Mouse (Mus musculus) lung, embryonic 15.5 days (tissue): Measurements from ENCODE around the gene Bbs5. TPM values are rescaled to one million over a fixed set of nuclear protein-coding genes. Genes with fewer than 3 reads are reported as not detected.
"Not testable (repeated sequence)": the region's sequence is repeated elsewhere in the genome, so short reads cannot be mapped to it uniquely, and the experiment has no call there.

ENCODE experiments used
- ATAC-seq: fragments of 200-750 bp; cut with Nextera tagmentation; 2 replicates; pipeline ENCODE4 v1.8.0; 2017; ENCODE audit warnings: moderate number of reproducible peaks, borderline replicate concordance; ENCODE audit not compliant: low FRiP score, low TSS enrichment; ENCODE audit errors: extremely low read depth
- H3K27ac ChIP-seq: fragments of 300-500 bp; sonication (generic); 2 replicates; pipeline ENCODE4 v1.5.1; 2015; ENCODE audit warnings: moderate library complexity, mild to moderate bottlenecking, inconsistent platforms
- H3K27me3 ChIP-seq: fragments of 300-500 bp; sonication (generic); 2 replicates; pipeline ENCODE4 v1.6.1; 2015; ENCODE audit warnings: inconsistent platforms
- H3K36me3 ChIP-seq: fragments of 300-500 bp; sonication (generic); 2 replicates; pipeline ENCODE4 v1.6.1; 2015; ENCODE audit warnings: inconsistent platforms
- H3K4me1 ChIP-seq: fragments of 300-500 bp; sonication (generic); 2 replicates; pipeline ENCODE4 v1.6.1; 2015; ENCODE audit warnings: inconsistent platforms
- H3K4me2 ChIP-seq: fragments of 300-500 bp; sonication (generic); 2 replicates; pipeline ENCODE4 v1.6.1; 2015; ENCODE audit warnings: inconsistent platforms, mild to moderate bottlenecking, moderate library complexity
- H3K4me3 ChIP-seq: fragments of 300-500 bp; sonication (generic); 2 replicates; pipeline ENCODE4 v1.5.1; 2015; ENCODE audit warnings: mild to moderate bottlenecking, inconsistent platforms
- H3K9ac ChIP-seq: fragments of 300-500 bp; sonication (generic); 2 replicates; pipeline ENCODE4 v1.6.1; 2015; ENCODE audit warnings: inconsistent platforms
- H3K9me3 ChIP-seq: fragments of 300-500 bp; sonication (generic); 2 replicates; pipeline ENCODE4 v1.6.1; 2016; ENCODE audit warnings: inconsistent platforms
- WGBS: fragments of 180-500 bp; shearing (Covaris S2); methylation state at CpG from one replicate; pipeline ENCODE4 v1.1.7; 2015; 5-methylcytosine and 5-hydroxymethylcytosine counted together
- polyA plus RNA-seq: library from polyadenylated mRNA; unstranded; fragments of >200 nt; fragmentation: Nextera tagmentation; extraction: Ambion mirVana; gene quantifications from 2 replicates; pipeline ENCODE4 v1.2.1, GENCODE M21; 2015

Bbs5 gene
- polyA plus RNA-seq, 1 experiment from 2014 or later = 14.2 TPM

- WGBS = 9% methylated on average over 11 of the region's 11 CpGs
- H3K4me3 ChIP-seq = peak overlapping the region; percentile 43
- no peaks in the 10 kb centered on the region for H3K9me3 ChIP-seq
- ATAC-seq = no peak
- no peaks in the 10 kb centered on the region for H3K36me3 ChIP-seq
- H3K4me2 ChIP-seq = peak overlapping the region; percentile 44
- H3K9ac ChIP-seq = no peak overlapping the region
- no peaks in the 10 kb centered on the region for H3K27me3 ChIP-seq
- peaks cover 3% of the 10 kb centered on the region; the same call in 1 of the 2 replicates for H3K4me1 ChIP-seq
- H3K27ac ChIP-seq = no peak overlapping the region
These were observed 11.8 kb upstream of the Bbs5 start for GRCm38 (mm10) chr2:69635064-69635701.

- Histone ChIP-seq H3K27ac (no peak overlapping the region), H3K27me3 (no peaks in the 10 kb centered on the region), H3K36me3 (no peaks in the 10 kb centered on the region), H3K4me2 (no peak overlapping the region), H3K9ac (no peak overlapping the region), H3K4me3 (no peak overlapping the region), H3K4me1 (peaks cover 3% of the 10 kb centered on the region; the same call in 1 of the 2 replicates), H3K9me3 (no peaks in the 10 kb centered on the region)
- WGBS = 78% methylated on average over 6 of the region's 6 CpGs
- no peak for ATAC-seq
These were observed 11.2 kb upstream of the Bbs5 start for GRCm38 (mm10) chr2:69635807-69636206.

DNA sequence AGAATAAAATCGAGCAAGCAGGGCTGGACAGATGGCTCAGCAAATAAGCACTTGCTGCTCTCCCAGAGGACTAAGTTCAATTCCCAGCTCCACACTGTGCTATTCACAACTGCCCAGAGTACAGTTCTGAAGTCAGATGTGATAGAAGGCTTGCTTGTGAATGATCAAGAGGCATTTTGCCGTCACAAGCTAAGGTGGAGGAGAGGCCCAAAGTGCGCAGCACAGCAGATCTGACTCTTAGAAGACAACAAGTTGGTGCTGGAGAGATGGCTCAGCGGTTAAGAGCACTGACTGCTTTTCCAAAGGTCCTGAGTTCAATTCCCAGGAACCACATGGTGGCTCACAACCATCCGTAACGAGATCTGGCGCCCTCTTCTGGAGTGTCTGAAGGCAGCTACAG, 9.0 kb upstream of the Bbs5 start:
- WGBS = 69% methylated on average over 7 of the region's 7 CpGs
- not testable (repeated sequence) for ATAC-seq, H3K4me2 ChIP-seq, H3K9me3 ChIP-seq, H3K4me3 ChIP-seq, H3K27me3 ChIP-seq, H3K36me3 ChIP-seq, H3K27ac ChIP-seq, H3K9ac ChIP-seq, H3K4me1 ChIP-seq

- Histone ChIP-seq H3K4me1 (peaks cover 3% of the 10 kb centered on the region; the same call in 1 of the 2 replicates), H3K4me3 (no peak overlapping the region), H3K27ac (no peak overlapping the region), H3K9ac (no peak overlapping the region), H3K9me3 (no peaks in the 10 kb centered on the region), H3K36me3 (no peaks in the 10 kb centered on the region), H3K27me3 (no peaks in the 10 kb centered on the region), H3K4me2 (no peak overlapping the region)
- ATAC-seq = no peak
- 57% methylated on average over 10 of the region's 10 CpGs for WGBS
These were observed 6.9 kb upstream of the Bbs5 start for GRCm38 (mm10) chr2:69640100-69640499.

DNA sequence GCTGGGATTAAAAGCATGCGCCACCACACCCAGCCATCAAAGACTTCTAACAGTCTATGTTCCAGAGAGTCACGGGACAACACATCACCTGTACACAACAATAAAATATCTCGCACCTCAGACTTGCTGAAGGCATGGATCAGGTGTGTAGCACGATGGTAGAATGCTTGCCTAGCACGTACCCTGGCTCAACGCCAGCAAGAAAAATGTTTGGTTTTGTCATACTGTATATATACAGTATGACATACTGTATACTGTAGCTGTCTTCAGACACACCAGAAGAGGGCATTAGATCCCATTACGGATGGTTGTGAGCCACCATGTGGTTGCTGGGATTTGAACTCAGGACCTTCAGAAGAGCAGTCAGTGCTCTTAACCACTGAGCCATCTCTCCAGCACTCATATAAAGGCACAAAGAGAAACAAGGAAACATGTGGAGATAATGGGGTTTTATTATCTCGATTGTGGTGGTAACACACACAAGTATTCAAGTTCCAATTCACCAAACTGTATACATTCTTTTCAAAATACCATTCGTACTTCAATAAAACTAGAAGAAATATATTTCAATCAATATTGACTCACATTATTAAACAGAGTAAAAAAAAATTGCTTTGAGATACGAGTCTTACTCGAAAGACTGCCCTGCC, 1.9 kb upstream of the Bbs5 start:
- no peak overlapping the region for H3K4me2 ChIP-seq
- H3K27ac ChIP-seq = no peak overlapping the region
- WGBS = 84% methylated on average over 11 of the region's 11 CpGs
- H3K9me3 ChIP-seq = no peaks in the 10 kb centered on the region
- ATAC-seq = no peak
- H3K36me3 ChIP-seq = no peaks in the 10 kb centered on the region
- no peaks in the 10 kb centered on the region for H3K27me3 ChIP-seq
- H3K4me1 ChIP-seq = peaks cover 8% of the 10 kb centered on the region; the same call in 1 of the 2 replicates
- no peak overlapping the region for H3K9ac ChIP-seq
- no peak overlapping the region for H3K4me3 ChIP-seq

DNA sequence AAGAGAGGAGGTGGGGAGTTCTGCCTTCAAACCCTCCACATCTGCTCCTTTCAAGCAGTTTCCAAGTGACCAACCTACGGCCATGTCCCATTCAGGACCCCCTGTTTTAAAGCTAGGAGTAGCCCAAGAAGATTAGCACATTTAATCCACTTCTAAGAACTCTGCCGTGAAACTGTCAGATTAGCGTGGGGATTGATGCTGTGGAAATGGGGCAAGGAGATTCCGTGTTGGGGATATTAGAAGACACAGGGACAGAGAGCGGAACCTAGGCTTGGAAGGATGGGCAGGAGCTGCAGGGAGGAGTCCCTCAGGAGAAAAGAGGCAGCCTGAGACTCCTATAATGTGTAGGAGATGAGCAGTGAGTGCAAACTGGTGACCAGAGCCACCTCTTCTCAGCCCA, 2.7 kb downstream of the Bbs5 start:
- 80% methylated on average over 5 of the region's 5 CpGs for WGBS
- ATAC-seq = no peak
- Histone ChIP-seq H3K36me3 (peaks cover 6% of the 10 kb centered on the region; the same call in 1 of the 2 replicates), H3K4me2 (no peak overlapping the region), H3K9ac (no peak overlapping the region), H3K27me3 (no peaks in the 10 kb centered on the region), H3K4me3 (no peak overlapping the region), H3K27ac (no peak overlapping the region), H3K4me1 (peaks cover 8% of the 10 kb centered on the region; the same call in 1 of the 2 replicates), H3K9me3 (no peaks in the 10 kb centered on the region)

DNA sequence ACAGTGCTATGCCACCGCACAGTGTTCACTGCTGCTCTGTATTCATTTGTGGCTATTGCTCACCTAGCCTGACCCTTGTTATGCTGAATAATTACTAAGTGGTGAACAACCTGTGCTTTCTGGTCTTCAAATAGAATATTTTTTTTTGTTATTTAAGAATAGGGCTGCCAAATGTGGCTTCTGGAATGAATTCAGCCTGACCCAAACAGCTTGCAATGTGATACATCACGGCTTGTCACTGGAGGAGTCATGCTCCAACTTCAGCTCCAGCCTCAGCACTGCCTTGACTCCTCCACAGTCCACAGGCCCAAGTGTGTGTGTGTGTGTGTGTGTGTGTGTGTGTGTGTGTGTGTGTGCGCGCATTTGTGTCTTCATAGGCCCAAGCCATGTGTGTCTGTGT, 12.4 kb downstream of the Bbs5 start:
- peaks cover 3% of the 10 kb centered on the region; the same call in 1 of the 2 replicates for H3K36me3 ChIP-seq
- no peak for ATAC-seq
- H3K9ac ChIP-seq = no peak overlapping the region
- no peak overlapping the region for H3K27ac ChIP-seq
- H3K4me3 ChIP-seq = no peak overlapping the region
- H3K9me3 ChIP-seq = no peaks in the 10 kb centered on the region
- H3K4me1 ChIP-seq = no peaks in the 10 kb centered on the region
- no peak overlapping the region for H3K4me2 ChIP-seq
- no peaks in the 10 kb centered on the region for H3K27me3 ChIP-seq
- 97% methylated on average over 4 of the region's 4 CpGs for WGBS

DNA sequence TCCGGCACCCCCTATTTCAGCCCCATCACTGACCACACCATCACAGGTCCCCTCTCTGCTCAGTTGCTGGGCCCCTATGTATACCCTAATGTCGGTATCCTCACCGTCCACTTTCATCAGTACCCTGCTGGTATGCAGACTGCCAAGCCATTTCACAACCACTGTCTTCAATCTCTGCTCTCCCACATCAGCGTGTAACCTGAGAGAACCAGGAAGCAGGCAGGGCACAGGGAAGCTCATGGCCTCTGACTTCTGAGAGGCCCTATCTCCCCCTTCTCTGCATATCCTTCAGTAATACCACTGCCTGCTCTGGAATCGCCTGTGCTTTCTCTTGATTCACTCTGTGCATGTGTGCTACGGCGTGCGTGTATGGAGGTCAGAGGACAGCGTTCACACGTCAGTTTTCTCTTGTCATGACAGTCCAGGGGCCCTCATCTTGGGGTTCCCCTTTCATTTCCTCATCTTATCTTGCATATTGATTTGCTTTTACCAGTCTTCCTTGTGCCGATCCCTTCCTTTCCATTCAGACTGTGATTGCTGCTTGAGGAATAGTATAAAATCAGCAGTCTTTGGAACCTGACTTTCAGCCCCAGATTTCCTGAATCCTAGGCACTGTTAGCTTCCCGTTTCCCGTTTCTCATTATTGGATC, 17.0 kb downstream of the Bbs5 start:
- ATAC-seq = no peak
- H3K27me3 ChIP-seq = no peaks in the 10 kb centered on the region
- H3K27ac ChIP-seq = no peak overlapping the region
- H3K36me3 ChIP-seq = peaks cover 3% of the 10 kb centered on the region; the same call in 1 of the 2 replicates
- no peak overlapping the region for H3K4me3 ChIP-seq
- no peaks in the 10 kb centered on the region for H3K4me1 ChIP-seq
- H3K9me3 ChIP-seq = no peaks in the 10 kb centered on the region
- no peak overlapping the region for H3K9ac ChIP-seq
- H3K4me2 ChIP-seq = no peak overlapping the region
- WGBS = 63% methylated on average over 13 of the region's 13 CpGs

DNA sequence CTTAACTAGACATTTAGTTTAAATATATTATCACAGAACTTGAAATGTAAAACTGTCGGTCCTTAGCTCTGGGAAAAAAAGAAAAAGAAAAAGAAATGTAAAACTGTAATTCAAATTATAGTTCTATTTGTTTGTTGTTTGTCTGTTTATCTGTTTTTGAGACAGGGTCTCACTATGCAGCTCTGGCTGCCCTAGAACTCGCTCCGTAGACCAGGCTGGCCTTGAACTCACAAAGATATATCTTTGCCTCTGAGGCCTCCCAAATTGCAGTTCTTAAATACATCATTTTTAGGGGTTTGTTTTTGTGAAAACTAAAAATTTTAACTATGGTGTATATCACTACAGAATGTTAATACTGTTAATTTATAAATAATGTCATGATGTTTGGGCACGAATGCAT, 20.7 kb downstream of the Bbs5 start:
- Histone ChIP-seq H3K4me2 (no peak overlapping the region), H3K9me3 (no peaks in the 10 kb centered on the region), H3K9ac (no peak overlapping the region), H3K4me1 (no peaks in the 10 kb centered on the region), H3K27me3 (no peaks in the 10 kb centered on the region), H3K36me3 (peaks cover 3% of the 10 kb centered on the region; the same call in 1 of the 2 replicates), H3K27ac (no peak overlapping the region), H3K4me3 (no peak overlapping the region)
- 84% methylated on average over 4 of the region's 4 CpGs for WGBS
- no peak for ATAC-seq

DNA sequence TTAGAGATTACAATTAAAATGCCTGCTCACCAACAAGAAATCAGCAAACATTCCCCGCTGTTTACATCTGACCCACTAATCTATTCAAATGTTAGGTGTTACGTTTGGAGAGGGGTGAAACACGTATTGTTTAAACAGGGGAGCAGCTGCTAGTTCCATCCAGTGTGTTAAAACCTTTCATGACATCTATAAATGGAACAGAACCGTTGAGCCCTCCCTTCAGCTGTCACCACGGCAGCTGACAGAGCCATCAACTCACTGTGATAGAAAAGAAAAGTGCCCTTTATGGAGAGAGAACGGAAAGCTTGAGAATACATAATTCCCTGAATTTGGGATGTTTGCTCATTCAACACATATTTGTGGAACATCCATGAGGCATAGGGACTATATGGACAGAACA, 21.4 kb downstream of the Bbs5 start:
- no peaks in the 10 kb centered on the region for H3K4me1 ChIP-seq
- no peak for ATAC-seq
- H3K27me3 ChIP-seq = no peaks in the 10 kb centered on the region
- no peak overlapping the region for H3K9ac ChIP-seq
- H3K27ac ChIP-seq = no peak overlapping the region
- H3K36me3 ChIP-seq = peaks cover 3% of the 10 kb centered on the region; the same call in 1 of the 2 replicates
- H3K4me2 ChIP-seq = no peak overlapping the region
- WGBS = 68% methylated on average over 6 of the region's 6 CpGs
- H3K9me3 ChIP-seq = no peaks in the 10 kb centered on the region
- H3K4me3 ChIP-seq = no peak overlapping the region

- Histone ChIP-seq H3K4me1 (no peaks in the 10 kb centered on the region), H3K27ac (no peak within 1 kb of the TSS)
- WGBS = 83% methylated on average over 9 of the region's 9 CpGs
These were observed 22.9 kb downstream of the Bbs5 start, which contains the start of gene Klhl41 for GRCm38 (mm10) chr2:69669853-69670252. Gene Klhl41 (plus strand): TSS chr2:69670120.

GRCm38 (mm10) chr2:69673723-69674122, 26.8 kb downstream of the Bbs5 start:
- ATAC-seq = no peak
- Histone ChIP-seq H3K4me2 (no peak overlapping the region), H3K36me3 (no peaks in the 10 kb centered on the region), H3K4me1 (no peaks in the 10 kb centered on the region), H3K9me3 (no peaks in the 10 kb centered on the region), H3K27me3 (no peaks in the 10 kb centered on the region), H3K9ac (no peak overlapping the region), H3K27ac (no peak overlapping the region), H3K4me3 (no peak overlapping the region)
- 61% methylated on average over 5 of the region's 5 CpGs for WGBS

More at GRCm38 (mm10) chr2:69669853-69670252, 22.9 kb downstream of the Bbs5 start, which contains the start of gene Klhl41:
- no peaks in the 10 kb centered on the region for H3K27me3 ChIP-seq
- H3K4me2 ChIP-seq = no peak within 1 kb of the TSS
- H3K9me3 ChIP-seq = no peaks in the 10 kb centered on the region
- no peak within 1 kb of the TSS for H3K9ac ChIP-seq
- no peak within 1 kb of the TSS for H3K4me3 ChIP-seq
- ATAC-seq = no peak
- H3K36me3 ChIP-seq = peaks cover 3% of the 10 kb centered on the region; the same call in 1 of the 2 replicates
